Mouse (Mus musculus) lung, embryonic 16.5 days (tissue): ENCODE results near the gene Cpb1. TPM values are rescaled to one million over a fixed set of nuclear protein-coding genes. Genes with fewer than 3 reads are reported as not detected.
A peak's percentile ranks its signal among the peaks of the same experiment; 100 is the strongest.

ENCODE experiments used
- ATAC-seq: fragments of 200-750 bp; cut with Nextera tagmentation; 2 replicates; pipeline ENCODE4 v1.8.0; 2017; ENCODE audit warnings: low read depth, mild to moderate bottlenecking, moderate library complexity
- H3K27ac ChIP-seq: fragments of 300-500 bp; sonication (generic); 2 replicates; pipeline ENCODE4 v1.5.1; 2014; ENCODE audit warnings: mild to moderate bottlenecking, control low read depth, low read length
- H3K27me3 ChIP-seq: fragments of 300-500 bp; sonication (generic); 2 replicates; pipeline ENCODE4 v1.6.1; 2014; ENCODE audit warnings: low read depth, low read length, mixed read lengths; ENCODE audit not compliant: control insufficient read depth, insufficient read depth
- H3K36me3 ChIP-seq: fragments of 300-500 bp; sonication (generic); 2 replicates; pipeline ENCODE4 v1.6.1; 2014; ENCODE audit warnings: low read length; ENCODE audit not compliant: control insufficient read depth, insufficient read depth
- H3K4me1 ChIP-seq: fragments of 300-500 bp; sonication (generic); replicated peaks from 2 replicates; pipeline ENCODE4 v1.6.1; 2014; ENCODE audit warnings: low read length, mixed read lengths; ENCODE audit not compliant: control insufficient read depth, insufficient read depth
- H3K4me2 ChIP-seq: fragments of 300-500 bp; sonication (generic); 2 replicates; pipeline ENCODE4 v1.6.1; 2014; ENCODE audit warnings: low read depth, low read length, control low read depth
- H3K4me3 ChIP-seq: fragments of 300-500 bp; sonication (generic); 2 replicates; pipeline ENCODE4 v1.5.1; 2014; ENCODE audit warnings: mild to moderate bottlenecking, low read length, control low read depth
- H3K9ac ChIP-seq: fragments of 300-500 bp; sonication (generic); 2 replicates; pipeline ENCODE4 v1.6.1; 2014; ENCODE audit warnings: low read length, control low read depth
- H3K9me3 ChIP-seq: fragments of 300-500 bp; sonication (generic); 2 replicates; pipeline ENCODE4 v1.6.1; 2016; ENCODE audit warnings: low read length; ENCODE audit not compliant: control insufficient read depth
- WGBS: fragments of 180-500 bp; shearing (Covaris S2); extraction: QIAGEN DNeasy Blood & Tissue Kit; methylation state at CpG from one replicate; pipeline ENCODE4 v1.1.7; 2014; 5-methylcytosine and 5-hydroxymethylcytosine counted together
- polyA plus RNA-seq: library from polyadenylated mRNA; unstranded; fragments of >200 nt; fragmentation: Nextera tagmentation; extraction: Ambion mirVana; gene quantifications from 2 replicates; pipeline ENCODE4 v1.2.1, GENCODE M21; 2015

The Cpb1 gene
- polyA plus RNA-seq: 2.0 and 2.9 TPM in 2 replicates

DNA sequence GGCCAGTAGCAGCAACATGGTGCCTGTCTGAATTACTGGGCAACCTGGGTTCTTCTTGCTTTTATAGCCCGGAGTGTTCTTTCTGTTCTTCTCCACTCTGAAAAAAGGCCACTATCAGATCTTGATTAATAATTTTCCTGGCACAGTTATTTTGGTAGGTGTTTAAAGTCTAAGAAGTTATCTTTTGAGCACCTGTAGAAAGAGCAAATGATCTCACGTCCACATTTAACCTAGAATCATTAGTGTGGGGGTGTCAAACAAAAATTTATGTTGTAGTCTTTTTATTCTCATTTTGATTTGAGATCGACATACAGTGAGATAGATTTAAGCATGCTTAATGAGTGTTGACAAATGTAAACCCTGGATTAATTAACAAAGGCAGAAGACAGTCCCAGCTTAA is at the start of gene Cpb1:
TSS of gene Cpb1 (minus strand) at position 101 of the 400 bp plus-strand sequence.
- Histone ChIP-seq H3K27ac (no peak within 1 kb of the TSS), H3K9ac (no peak within 1 kb of the TSS), H3K4me1 (no peaks in the 10 kb centered on the region), H3K4me3 (no peak within 1 kb of the TSS), H3K9me3 (no peaks in the 10 kb centered on the region), H3K27me3 (no peaks in the 10 kb centered on the region), H3K4me2 (no peak within 1 kb of the TSS), H3K36me3 (no peaks in the 10 kb centered on the region)
- ATAC-seq: no peak
- WGBS: 83% methylated on average over 3 of the region's 3 CpGs

DNA sequence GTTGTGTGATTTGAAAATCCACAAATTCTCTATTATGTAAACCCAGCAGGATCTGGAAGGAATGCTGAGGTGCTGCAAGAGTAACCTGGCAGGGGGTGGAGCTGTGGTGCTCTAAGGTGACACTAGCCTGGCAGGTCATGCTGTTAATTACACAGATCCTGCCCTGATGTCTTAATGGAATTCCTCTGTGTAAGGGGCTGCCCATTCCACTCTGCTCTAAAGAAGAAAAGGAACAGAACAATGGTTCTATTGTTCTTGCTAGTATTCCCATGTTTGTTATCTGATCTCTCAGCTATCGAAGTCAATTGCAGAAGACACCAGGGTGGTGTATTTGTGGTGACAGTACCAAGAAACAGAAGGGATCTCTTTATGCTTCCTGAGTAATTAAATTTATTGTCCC is 41.7 kb upstream of the Cpb1 start:
- WGBS: 25% methylated on average over 1 of the region's 1 CpGs
- Histone ChIP-seq H3K27ac (no peak overlapping the region), H3K4me3 (no peak overlapping the region), H3K9me3 (peaks cover 3% of the 10 kb centered on the region; the same call in 1 of the 2 replicates), H3K4me2 (no peak overlapping the region), H3K9ac (no peak overlapping the region), H3K36me3 (no peaks in the 10 kb centered on the region), H3K27me3 (no peaks in the 10 kb centered on the region), H3K4me1 (no peaks in the 10 kb centered on the region)
- ATAC-seq: no peak

DNA sequence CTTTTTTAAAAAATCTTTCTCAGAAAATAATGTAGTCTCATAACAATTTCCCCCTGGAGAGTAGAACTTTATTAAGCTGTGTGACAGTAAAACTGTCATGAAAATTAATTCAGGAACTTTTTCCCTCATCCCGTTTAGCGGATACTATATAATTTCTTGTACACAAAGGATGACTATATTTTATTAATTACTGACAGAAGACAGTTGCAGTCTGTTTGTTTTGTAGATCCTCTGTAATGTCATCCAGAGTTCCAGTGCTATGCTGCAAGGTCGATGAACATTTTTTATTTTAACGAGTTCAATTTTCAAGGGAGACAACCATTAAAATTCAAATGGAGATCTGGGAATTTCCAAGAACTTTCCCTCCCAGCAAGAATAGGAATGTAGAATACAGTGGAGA is 33.6 kb upstream of the Cpb1 start:
- no peak overlapping the region for H3K9ac ChIP-seq
- no peak for ATAC-seq
- WGBS: 77% methylated on average over 4 of the region's 4 CpGs
- H3K4me2 ChIP-seq: no peak overlapping the region
- H3K4me3 ChIP-seq: no peak overlapping the region
- H3K36me3 ChIP-seq: no peaks in the 10 kb centered on the region
- H3K27me3 ChIP-seq: no peaks in the 10 kb centered on the region
- H3K4me1 ChIP-seq: no peaks in the 10 kb centered on the region
- no peak overlapping the region for H3K27ac ChIP-seq
- no peaks in the 10 kb centered on the region for H3K9me3 ChIP-seq

DNA sequence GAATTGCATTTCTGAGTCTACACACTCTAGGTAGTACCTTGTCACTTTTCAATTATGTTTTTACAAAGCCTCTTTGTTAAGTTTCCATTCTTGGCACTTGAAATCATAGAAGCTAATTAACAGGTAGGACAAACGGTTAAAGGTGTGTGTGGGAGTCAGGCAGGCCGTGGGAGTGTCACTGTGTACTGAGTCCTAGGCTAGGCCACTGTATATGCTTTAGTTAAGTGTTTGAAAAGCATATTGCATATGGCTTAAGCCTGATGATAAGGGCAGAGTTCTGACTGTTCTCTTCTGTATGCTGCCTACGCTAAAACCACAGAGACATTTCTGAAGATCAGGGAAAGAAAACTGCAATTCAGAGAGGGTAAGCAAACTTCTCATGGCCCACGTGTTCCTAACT is 31.7 kb upstream of the Cpb1 start:
- H3K27me3 ChIP-seq: no peaks in the 10 kb centered on the region
- peak; percentile 52 for ATAC-seq

DNA sequence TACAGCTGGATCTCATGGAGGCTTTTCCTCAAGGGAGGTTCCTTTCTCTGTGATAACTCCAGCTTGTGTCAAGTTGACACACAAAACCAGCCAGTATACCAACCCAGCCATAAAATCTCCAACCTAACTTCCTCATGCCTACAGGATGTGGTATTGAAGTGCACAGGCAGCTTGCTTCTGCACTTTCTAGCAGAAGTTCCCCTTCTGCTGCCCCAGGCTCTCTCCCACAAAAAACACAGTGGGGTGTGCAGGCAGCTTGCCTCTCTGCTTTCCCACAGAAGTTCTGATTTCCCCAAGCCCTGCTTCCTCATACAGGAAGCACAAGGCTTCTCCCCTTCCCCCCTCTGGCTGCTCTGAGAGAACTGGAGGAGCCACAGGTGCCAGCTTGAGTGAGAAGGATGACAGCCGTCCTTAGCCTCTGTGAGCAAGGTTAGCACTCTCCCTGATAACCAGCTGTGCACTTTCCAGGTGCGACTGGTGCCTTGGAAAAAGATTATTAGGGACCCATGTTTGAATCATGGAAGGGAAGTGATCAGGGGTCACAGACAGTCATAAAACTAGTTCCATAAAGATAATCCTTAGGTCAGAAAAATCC is 29.3 kb upstream of the Cpb1 start:
- 49% methylated on average over 2 of the region's 2 CpGs for WGBS
- 0 out of 2 replicates have a peak, but pooled peaks have one; percentile 10 for ATAC-seq
- Histone ChIP-seq H3K4me1 (no peaks in the 10 kb centered on the region), H3K27ac (no peak overlapping the region), H3K36me3 (no peaks in the 10 kb centered on the region), H3K4me3 (no peak overlapping the region), H3K9me3 (no peaks in the 10 kb centered on the region), H3K9ac (no peak overlapping the region), H3K27me3 (no peaks in the 10 kb centered on the region), H3K4me2 (no peak overlapping the region)

More for the DNA sequence above, 31.7 kb upstream of the Cpb1 start:
- Histone ChIP-seq H3K9me3 (no peaks in the 10 kb centered on the region), H3K9ac (no peak overlapping the region), H3K36me3 (no peaks in the 10 kb centered on the region), H3K4me1 (no peaks in the 10 kb centered on the region), H3K4me2 (no peak overlapping the region), H3K27ac (no peak overlapping the region), H3K4me3 (no peak overlapping the region)
- WGBS: 59% methylated on average over 4 of the region's 4 CpGs

DNA sequence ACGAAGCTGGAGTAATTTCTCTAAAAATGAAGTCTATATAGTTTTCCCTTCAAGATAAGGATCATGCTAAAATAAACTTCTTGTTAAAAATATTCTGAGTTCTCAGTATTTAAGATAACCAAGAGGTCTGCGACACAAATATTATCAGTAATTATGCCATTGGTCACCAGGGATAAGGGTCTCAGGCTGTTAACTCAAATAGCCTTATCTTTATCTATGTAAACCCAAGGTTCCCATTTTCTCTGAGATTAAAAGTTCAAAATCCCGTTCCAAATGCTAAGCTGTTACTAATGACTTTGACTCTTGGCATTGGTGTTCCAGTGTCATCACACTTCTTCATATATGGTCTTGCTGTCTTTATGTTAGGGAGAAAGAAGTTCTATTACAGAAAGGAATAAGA is 20.0 kb upstream of the Cpb1 start:
- Histone ChIP-seq H3K9ac (no peak overlapping the region), H3K27ac (no peak overlapping the region), H3K9me3 (no peaks in the 10 kb centered on the region), H3K4me1 (no peaks in the 10 kb centered on the region), H3K4me3 (no peak overlapping the region), H3K4me2 (no peak overlapping the region), H3K27me3 (no peaks in the 10 kb centered on the region), H3K36me3 (no peaks in the 10 kb centered on the region)
- no peak for ATAC-seq
- WGBS: 30% methylated on average over 3 of the region's 3 CpGs

DNA sequence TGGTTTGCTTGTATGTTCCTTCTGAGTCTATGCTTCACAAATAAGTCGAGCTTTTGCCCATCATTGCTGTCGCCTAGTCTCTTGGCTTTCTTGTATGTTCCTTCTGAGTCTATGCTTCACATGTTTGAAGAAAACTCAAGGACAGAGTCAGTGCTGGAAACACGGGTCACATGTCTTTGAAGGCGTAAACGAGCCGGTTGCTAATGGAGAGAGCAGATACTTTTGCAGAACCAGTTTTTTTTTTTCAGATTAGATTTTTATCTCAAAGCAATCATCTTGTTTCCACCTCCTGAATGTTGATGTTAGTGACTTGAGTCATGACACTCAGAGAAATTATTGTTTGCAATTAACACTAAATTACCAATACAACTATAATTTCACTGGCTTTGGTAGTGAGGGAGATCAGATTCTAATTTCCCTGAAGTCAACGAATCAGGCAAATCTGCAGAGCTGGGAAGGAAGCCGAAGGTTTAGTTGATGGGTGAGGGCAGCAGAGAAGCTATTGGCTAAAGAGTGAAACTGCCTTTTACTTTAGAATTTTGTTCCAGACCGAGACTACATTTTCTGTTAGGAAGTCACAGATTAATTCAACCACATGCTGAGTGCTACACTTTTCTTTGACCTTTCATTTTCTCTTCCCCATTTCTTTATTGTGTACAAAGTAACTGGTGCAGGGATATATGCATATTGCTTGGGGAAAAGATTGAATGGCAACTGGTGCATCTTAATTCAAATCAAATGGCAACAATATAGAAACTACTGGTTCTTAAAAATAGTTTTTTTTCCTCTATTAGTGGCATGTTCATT is 19.2 kb upstream of the Cpb1 start:
- no peaks in the 10 kb centered on the region for H3K4me1 ChIP-seq
- H3K4me3 ChIP-seq: no peak overlapping the region
- H3K36me3 ChIP-seq: no peaks in the 10 kb centered on the region
- H3K9ac ChIP-seq: no peak overlapping the region
- WGBS: 66% methylated on average over 9 of the region's 9 CpGs
- no peak overlapping the region for H3K27ac ChIP-seq
- no peak for ATAC-seq
- H3K4me2 ChIP-seq: no peak overlapping the region
- H3K9me3 ChIP-seq: no peaks in the 10 kb centered on the region
- no peaks in the 10 kb centered on the region for H3K27me3 ChIP-seq

DNA sequence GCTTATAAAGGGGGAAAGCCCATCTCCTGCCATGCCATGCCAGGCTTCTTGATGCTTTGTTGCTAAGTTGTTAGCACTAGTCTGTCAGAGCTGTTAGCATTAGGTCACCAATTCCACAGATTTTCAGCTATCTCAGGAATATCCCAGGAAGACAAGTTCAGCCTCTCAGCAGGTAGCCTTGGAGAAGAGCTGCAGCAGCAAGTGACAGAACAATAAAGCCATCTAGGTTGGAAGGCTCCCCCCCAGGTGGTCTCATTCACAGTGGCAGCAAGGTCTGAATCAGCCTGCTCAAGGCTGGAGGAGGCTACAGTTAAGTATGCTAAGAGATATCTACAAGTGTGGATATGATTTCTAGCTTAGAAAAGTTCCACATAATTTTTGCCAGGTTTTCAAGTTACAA is 15.8 kb upstream of the Cpb1 start:
- H3K4me3 ChIP-seq: no peak overlapping the region
- no peaks in the 10 kb centered on the region for H3K9me3 ChIP-seq
- ATAC-seq: no peak
- no peaks in the 10 kb centered on the region for H3K36me3 ChIP-seq
- H3K4me1 ChIP-seq: no peaks in the 10 kb centered on the region
- H3K27me3 ChIP-seq: no peaks in the 10 kb centered on the region
- H3K9ac ChIP-seq: no peak overlapping the region
- H3K4me2 ChIP-seq: no peak overlapping the region
- no peak overlapping the region for H3K27ac ChIP-seq

DNA sequence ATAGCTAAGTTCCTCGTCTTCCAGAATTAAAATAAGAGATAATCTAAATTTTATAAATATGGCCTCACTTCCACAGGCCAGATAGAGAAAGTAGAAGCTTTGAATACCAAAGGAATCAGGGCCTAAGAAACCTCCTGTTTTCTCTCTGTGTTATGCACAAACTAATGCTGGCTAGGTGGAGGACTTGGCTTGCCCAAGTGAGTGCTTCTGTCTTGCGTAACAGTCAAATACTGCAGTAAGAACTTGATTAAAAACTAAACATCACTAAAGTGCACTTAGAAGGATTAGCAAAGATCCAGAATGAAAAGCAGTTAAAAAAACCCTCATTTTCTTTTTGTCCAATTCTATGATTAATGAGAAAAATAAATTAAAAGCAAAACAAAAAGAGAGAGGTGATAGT is 13.2 kb upstream of the Cpb1 start:
- no peaks in the 10 kb centered on the region for H3K27me3 ChIP-seq
- 0 out of 2 replicates have a peak, but pooled peaks have one; percentile 43 for ATAC-seq
- 64% methylated on average over 2 of the region's 2 CpGs for WGBS
- H3K4me3 ChIP-seq: no peak overlapping the region
- no peak overlapping the region for H3K27ac ChIP-seq
- no peaks in the 10 kb centered on the region for H3K9me3 ChIP-seq
- H3K4me1 ChIP-seq: no peaks in the 10 kb centered on the region
- H3K4me2 ChIP-seq: no peak overlapping the region
- H3K9ac ChIP-seq: no peak overlapping the region
- H3K36me3 ChIP-seq: no peaks in the 10 kb centered on the region
